Mouse (Mus musculus) layer of hippocampus, adult 9-10 months (tissue): Measurements from ENCODE around the gene Nudt15.

Experiments
- DNase-seq: peaks from one replicate; pipeline ENCODE4 v3.0.0; 2022; ENCODE audit warnings: low spot score

The Nudt15 gene

GRCm38 (mm10) chr14:73470593-73470992 is 77.4 kb downstream of the Nudt15 start:
- DNase-seq = no peak

- DNase-seq = peak; percentile 87
These were observed 78.5 kb downstream of the Nudt15 start for GRCm38 (mm10) chr14:73469506-73469905.
